Mouse (Mus musculus) A20 (cell line): Measurements from ENCODE around the gene Nod2.

ENCODE experiments used
- DNase-seq: peaks from one replicate; pipeline ENCODE4 v3.0.0-alpha.2; 2011; ENCODE audit warnings: low read depth, low spot score

Nod2 gene

GRCm38 (mm10) chr8:88631081-88631480 is 16.0 kb upstream of the Nod2 start:
- peak; percentile 48 for DNase-seq

- DNase-seq = no peak
Measured at GRCm38 (mm10) chr8:88633343-88633765, 13.8 kb upstream of the Nod2 start.

GRCm38 (mm10) chr8:88635474-88636397 is 11.4 kb upstream of the Nod2 start, which contains the start of gene Snx20:
Gene Snx20 (minus strand): TSS chr8:88636128.
- peak; percentile 88 for DNase-seq

GRCm38 (mm10) chr8:88637092-88638000 is 9.8 kb upstream of the Nod2 start:
- peak; percentile 93 for DNase-seq

GRCm38 (mm10) chr8:88638908-88639307 is 8.2 kb upstream of the Nod2 start:
- no peak for DNase-seq

- no peak for DNase-seq
Measured at GRCm38 (mm10) chr8:88642734-88643564, 4.2 kb upstream of the Nod2 start.

GRCm38 (mm10) chr8:88648322-88648721 is 1.2 kb downstream of the Nod2 start:
- DNase-seq = peak; percentile 40

GRCm38 (mm10) chr8:88650016-88650708 is 3.0 kb downstream of the Nod2 start:
- DNase-seq = peak; percentile 35

- DNase-seq = peak; percentile 56
Measured at GRCm38 (mm10) chr8:88651122-88651521, 4.0 kb downstream of the Nod2 start.

- DNase-seq = no peak
Measured at GRCm38 (mm10) chr8:88655334-88655733, 8.2 kb downstream of the Nod2 start.

- no peak for DNase-seq
Measured at GRCm38 (mm10) chr8:88659873-88660272, 12.8 kb downstream of the Nod2 start.

- peak; percentile 77 for DNase-seq
Measured at GRCm38 (mm10) chr8:88662401-88662821, 15.3 kb downstream of the Nod2 start.

GRCm38 (mm10) chr8:88664121-88664520 is 17.0 kb downstream of the Nod2 start:
- DNase-seq = no peak

GRCm38 (mm10) chr8:88664947-88665346 is 17.8 kb downstream of the Nod2 start:
- no peak for DNase-seq

- DNase-seq = peak; percentile 88
Measured at GRCm38 (mm10) chr8:88666435-88666834, 19.3 kb downstream of the Nod2 start.

GRCm38 (mm10) chr8:88668400-88669086 is 21.4 kb downstream of the Nod2 start:
- DNase-seq = peak; percentile 95

- no peak for DNase-seq
Measured at GRCm38 (mm10) chr8:88670782-88671181, 23.7 kb downstream of the Nod2 start.

- no peak for DNase-seq
Measured at GRCm38 (mm10) chr8:88671575-88671974, 24.5 kb downstream of the Nod2 start.

GRCm38 (mm10) chr8:88673859-88674258 is 26.7 kb downstream of the Nod2 start:
- DNase-seq = no peak
